Mouse (Mus musculus): ENCODE data around the gene Vmn2r10. TPM values are rescaled to one million over a fixed set of nuclear protein-coding genes. Genes with fewer than 3 reads are reported as not detected.
"Not testable (repeated sequence)": the region's sequence is repeated elsewhere in the genome, so short reads cannot be mapped to it uniquely, and the experiment has no call there.

Gene Vmn2r10
- total RNA-seq (2021): not detected
- long read RNA-seq, experiment 1: 0 reads
- long read RNA-seq, experiment 2: 0 reads

GRCm38 (mm10) chr5:109006427-109006826 lies at the start of gene Vmn2r10:
Vmn2r10 (minus strand) TSS chr5:109006527.
- intact Hi-C loops (cut with DNase I; ENCODE audit: low total_unique reads); DNase-seq: not testable (repeated sequence)

- intact Hi-C loops (cut with DNase I; ENCODE audit: low total_unique reads): no loop called here
- no peak for DNase-seq
These were observed 49.0 kb upstream of the Vmn2r10 start for GRCm38 (mm10) chr5:109055286-109055685.

GRCm38 (mm10) chr5:109032591-109032990 lies 26.3 kb upstream of the Vmn2r10 start:
- DNase-seq: no peak
- intact Hi-C loops (cut with DNase I; ENCODE audit: low total_unique reads): no loop called here

- no peak for DNase-seq
- intact Hi-C loops (cut with DNase I; ENCODE audit: low total_unique reads): no loop called here
These were observed 17.4 kb downstream of the Vmn2r10 start for GRCm38 (mm10) chr5:108988924-108989323.

Other genes starting within 250 kb of the Vmn2r10 start
- gene Rnf212, start 231.5 kb downstream of the Vmn2r10 start, total RNA-seq (2021): not detected
- gene Tmed11, start 211.2 kb downstream of the Vmn2r10 start, total RNA-seq (2021): not detected
- not detected for gene Vmn2r8, start 197.7 kb downstream of the Vmn2r10 start, total RNA-seq (2021)
- gene Vmn2r9, start 153.9 kb downstream of the Vmn2r10 start, total RNA-seq (2021): not detected
- not detected for gene Vmn2r11, start 53.0 kb upstream of the Vmn2r10 start, total RNA-seq (2021)
- gene Vmn2r12, start 91.4 kb upstream of the Vmn2r10 start, total RNA-seq (2021): not detected
- not detected for gene Vmn2r13, start 185.7 kb upstream of the Vmn2r10 start, total RNA-seq (2021)
- gene Vmn2r14, start 218.2 kb upstream of the Vmn2r10 start, total RNA-seq (2021): not detected